Mouse (Mus musculus): Measurements from ENCODE around the gene Itpr3. TPM values are rescaled to one million over a fixed set of nuclear protein-coding genes. Genes with fewer than 3 reads are reported as not detected.

The Itpr3 gene
- polyA plus RNA-seq, 1 experiment from 2014 or later = 0.48 TPM

GRCm38 (mm10) chr17:27165054-27165773, 108.1 kb downstream of the Itpr3 start:
- H3K9ac ChIP-seq = 0 out of 2 replicates have a peak overlapping the region, but pooled peaks have one; percentile 26
- 62% methylated on average over 8 of the region's 8 CpGs for WGBS (ENCODE audit: insufficient replicate concordance)
- no peak for DNase-seq
- H3K4me3 ChIP-seq (replicated peaks) = no peak overlapping the region
- H3K27ac ChIP-seq = peak overlapping the region; percentile 34; the same call in 1 of the 2 replicates
- no peaks in the 10 kb centered on the region for H3K9me3 ChIP-seq (replicated peaks)
- H3K36me3 ChIP-seq = no peaks in the 10 kb centered on the region
- 0 out of 2 replicates have a peak overlapping the region, but pooled peaks have one; percentile 6 for H3K4me2 ChIP-seq
- ATAC-seq (ENCODE audit: low read depth) = no peak
- H3K27me3 ChIP-seq = peaks cover 10% of the 10 kb centered on the region; the same call in 1 of the 2 replicates
- H3K4me1 ChIP-seq (replicated peaks) = peaks cover 24% of the 10 kb centered on the region

GRCm38 (mm10) chr17:27166901-27167300, 109.8 kb downstream of the Itpr3 start:
- Histone ChIP-seq H3K27me3 (peaks cover 7% of the 10 kb centered on the region; the same call in 1 of the 2 replicates), H3K27ac (no peak overlapping the region), H3K36me3 (no peaks in the 10 kb centered on the region), H3K4me2 (no peak overlapping the region), H3K9ac (no peak overlapping the region), H3K4me1 (replicated peaks) (peaks cover 28% of the 10 kb centered on the region), H3K4me3 (replicated peaks) (no peak overlapping the region), H3K9me3 (replicated peaks) (no peaks in the 10 kb centered on the region)
- 64% methylated on average over 6 of the region's 6 CpGs for WGBS (ENCODE audit: insufficient replicate concordance)
- DNase-seq = no peak
- no peak for ATAC-seq (ENCODE audit: low read depth)

GRCm38 (mm10) chr17:27167545-27167944, 110.4 kb downstream of the Itpr3 start, which contains the start of gene Ip6k3:
Gene Ip6k3 (minus strand): TSS chr17:27167795.
- 53% methylated on average over 4 of the region's 4 CpGs for WGBS (ENCODE audit: insufficient replicate concordance)
- peaks cover 7% of the 10 kb centered on the region; the same call in 1 of the 2 replicates for H3K27me3 ChIP-seq
- H3K4me2 ChIP-seq = no peak within 1 kb of the TSS
- H3K9ac ChIP-seq = no peak within 1 kb of the TSS
- H3K9me3 ChIP-seq (replicated peaks) = no peaks in the 10 kb centered on the region
- H3K4me1 ChIP-seq (replicated peaks) = peaks cover 28% of the 10 kb centered on the region
- H3K36me3 ChIP-seq = no peaks in the 10 kb centered on the region
- DNase-seq = no peak
- no peak for ATAC-seq (ENCODE audit: low read depth)
- no peak within 1 kb of the TSS for H3K27ac ChIP-seq
- no peak within 1 kb of the TSS for H3K4me3 ChIP-seq (replicated peaks)

- Histone ChIP-seq H3K9ac (no peak overlapping the region), H3K36me3 (no peaks in the 10 kb centered on the region), H3K27me3 (peaks cover 7% of the 10 kb centered on the region; the same call in 1 of the 2 replicates), H3K4me3 (replicated peaks) (no peak overlapping the region), H3K4me1 (replicated peaks) (peaks cover 34% of the 10 kb centered on the region), H3K27ac (no peak overlapping the region), H3K4me2 (no peak overlapping the region), H3K9me3 (replicated peaks) (no peaks in the 10 kb centered on the region)
- 83% methylated on average over 4 of the region's 4 CpGs for WGBS (ENCODE audit: insufficient replicate concordance)
- DNase-seq = no peak
- no peak for ATAC-seq (ENCODE audit: low read depth)
Measured at GRCm38 (mm10) chr17:27168569-27168968, 111.5 kb downstream of the Itpr3 start.

GRCm38 (mm10) chr17:27169952-27170695, 113.0 kb downstream of the Itpr3 start:
- peaks cover 39% of the 10 kb centered on the region for H3K4me1 ChIP-seq (replicated peaks)

GRCm38 (mm10) chr17:27171121-27171520, 114.0 kb downstream of the Itpr3 start:
- H3K27ac ChIP-seq = no peak overlapping the region
- H3K36me3 ChIP-seq = no peaks in the 10 kb centered on the region
- H3K4me2 ChIP-seq = no peak overlapping the region
- H3K4me1 ChIP-seq (replicated peaks) = peaks cover 37% of the 10 kb centered on the region
- DNase-seq (no peak), ATAC-seq (ENCODE audit: low read depth) (no peak)
- H3K9me3 ChIP-seq (replicated peaks) = no peaks in the 10 kb centered on the region
- H3K4me3 ChIP-seq (replicated peaks) = no peak overlapping the region
- WGBS (ENCODE audit: insufficient replicate concordance) = 62% methylated on average over 5 of the region's 5 CpGs
- H3K27me3 ChIP-seq = peaks cover 13% of the 10 kb centered on the region
- no peak overlapping the region for H3K9ac ChIP-seq

More at GRCm38 (mm10) chr17:27169952-27170695, 113.0 kb downstream of the Itpr3 start:
- Histone ChIP-seq H3K27me3 (peaks cover 7% of the 10 kb centered on the region; the same call in 1 of the 2 replicates), H3K27ac (no peak overlapping the region), H3K9ac (no peak overlapping the region), H3K4me3 (replicated peaks) (no peak overlapping the region), H3K4me2 (no peak overlapping the region), H3K9me3 (replicated peaks) (no peaks in the 10 kb centered on the region), H3K36me3 (no peaks in the 10 kb centered on the region)
- 73% methylated on average over 11 of the region's 11 CpGs for WGBS (ENCODE audit: insufficient replicate concordance)
- ATAC-seq (ENCODE audit: low read depth) (no peak; the same call in 1 of the 2 replicates), DNase-seq (no peak)

Small RNAs within 50 kb of the gene (microRNA-seq; reads per million reads assigned to microRNA genes)
- gene Mir7677 = not detected

Other genes with a start within 250 kb of the Itpr3 start
- gene Nkx2-5, start 212.3 kb upstream of the Itpr3 start, polyA plus RNA-seq (2015; fragmentation: Nextera tagmentation; extraction: Ambion mirVana) = 0.90 TPM in 1 of 2 replicates, not detected in the other
- gene Kifc5b, start 140.2 kb upstream of the Itpr3 start, polyA plus RNA-seq (2015; fragmentation: Nextera tagmentation; extraction: Ambion mirVana) = 4.7 and 5.2 TPM in 2 replicates
- gene Phf1, start 124.3 kb upstream of the Itpr3 start, polyA plus RNA-seq (2015; fragmentation: Nextera tagmentation; extraction: Ambion mirVana) = 1.4 and 1.6 TPM in 2 replicates
- gene Cuta, start 117.7 kb upstream of the Itpr3 start, polyA plus RNA-seq (2015; fragmentation: Nextera tagmentation; extraction: Ambion mirVana) = 111 and 118 TPM in 2 replicates
- gene Syngap1, start 116.1 kb upstream of the Itpr3 start, polyA plus RNA-seq (2015; fragmentation: Nextera tagmentation; extraction: Ambion mirVana) = 0.25 and 0.44 TPM in 2 replicates
- gene Zbtb9, start 84.1 kb upstream of the Itpr3 start, polyA plus RNA-seq (2015; fragmentation: Nextera tagmentation; extraction: Ambion mirVana) = 6.3 and 7.0 TPM in 2 replicates
- gene Bak1, start 28.3 kb upstream of the Itpr3 start, polyA plus RNA-seq (2015; fragmentation: Nextera tagmentation; extraction: Ambion mirVana) = 2.4 and 3.0 TPM in 2 replicates
- gene Uqcc2, start 76.6 kb downstream of the Itpr3 start, polyA plus RNA-seq (2015; fragmentation: Nextera tagmentation; extraction: Ambion mirVana) = 211 and 216 TPM in 2 replicates
- gene Ip6k3, start 110.5 kb downstream of the Itpr3 start, polyA plus RNA-seq (2015; fragmentation: Nextera tagmentation; extraction: Ambion mirVana) = 0.06 TPM in 1 of 2 replicates, not detected in the other
- 3.0 and 4.6 TPM in 2 replicates for gene Lemd2, start 147.2 kb downstream of the Itpr3 start, polyA plus RNA-seq (2015; fragmentation: Nextera tagmentation; extraction: Ambion mirVana)

Data from liver, embryonic 13.5 days (tissue).